Mouse (Mus musculus): Measurements from ENCODE around the gene Cacna2d4.
"Not testable (repeated sequence)": the region's sequence is repeated elsewhere in the genome, so short reads cannot be mapped to it uniquely, and the experiment has no call there.

Cacna2d4 gene

GRCm38 (mm10) chr6:119236241-119236640, at the start of gene Cacna2d4:
TSS of gene Cacna2d4 (plus strand) at chr6:119236526.
- in situ Hi-C loops (cut with MboI, MseI), result no loop called here

- in situ Hi-C loops (cut with MboI, MseI), result no loop called here
These were observed 49.7 kb upstream of the Cacna2d4 start for GRCm38 (mm10) chr6:119186658-119187057.

GRCm38 (mm10) chr6:119187631-119188030, 48.7 kb upstream of the Cacna2d4 start:
- in situ Hi-C loops (cut with MboI, MseI), result no loop called here

GRCm38 (mm10) chr6:119191478-119191877, 44.8 kb upstream of the Cacna2d4 start:
- in situ Hi-C loops (cut with MboI, MseI), result no loop called here

- in situ Hi-C loops (cut with MboI, MseI), result no loop called here
These were observed 42.7 kb upstream of the Cacna2d4 start for GRCm38 (mm10) chr6:119193571-119194154.

- in situ Hi-C loops (cut with MboI, MseI), result no loop called here
These were observed 42.2 kb upstream of the Cacna2d4 start for GRCm38 (mm10) chr6:119194161-119194560.

- in situ Hi-C loops (cut with MboI, MseI), result no loop called here
These were observed 41.7 kb upstream of the Cacna2d4 start for GRCm38 (mm10) chr6:119194601-119195000.

GRCm38 (mm10) chr6:119196382-119197305, 39.7 kb upstream of the Cacna2d4 start, which contains the start of gene Cacna1c:
TSS of gene Cacna1c (minus strand) at chr6:119196418.
- in situ Hi-C loops (cut with MboI, MseI), result no loop called here

GRCm38 (mm10) chr6:119198534-119199273, 37.6 kb upstream of the Cacna2d4 start:
- in situ Hi-C loops (cut with MboI, MseI), result no loop called here

- in situ Hi-C loops (cut with MboI, MseI), result no loop called here
These were observed 36.9 kb upstream of the Cacna2d4 start for GRCm38 (mm10) chr6:119199274-119199879.

GRCm38 (mm10) chr6:119200362-119200761, 36.0 kb upstream of the Cacna2d4 start:
- in situ Hi-C loops (cut with MboI, MseI), result no loop called here

- in situ Hi-C loops (cut with MboI, MseI), result no loop called here
These were observed 34.8 kb upstream of the Cacna2d4 start for GRCm38 (mm10) chr6:119201575-119201974.

GRCm38 (mm10) chr6:119204286-119204685, 32.0 kb upstream of the Cacna2d4 start:
- in situ Hi-C loops (cut with MboI, MseI), result no loop called here

- in situ Hi-C loops (cut with MboI, MseI), result no loop called here
These were observed 31.4 kb upstream of the Cacna2d4 start for GRCm38 (mm10) chr6:119204915-119205314.

GRCm38 (mm10) chr6:119206006-119206405, 30.3 kb upstream of the Cacna2d4 start:
- in situ Hi-C loops (cut with MboI, MseI), result not testable (repeated sequence)

- in situ Hi-C loops (cut with MboI, MseI), result no loop called here
These were observed 23.0 kb upstream of the Cacna2d4 start for GRCm38 (mm10) chr6:119213375-119213774.

- in situ Hi-C loops (cut with MboI, MseI), result no loop called here
These were observed 22.1 kb upstream of the Cacna2d4 start for GRCm38 (mm10) chr6:119214190-119214589.

- in situ Hi-C loops (cut with MboI, MseI), result no loop called here
These were observed 21.2 kb upstream of the Cacna2d4 start for GRCm38 (mm10) chr6:119215040-119215613.

GRCm38 (mm10) chr6:119217661-119218060, 18.7 kb upstream of the Cacna2d4 start:
- in situ Hi-C loops (cut with MboI, MseI), result no loop called here

- in situ Hi-C loops (cut with MboI, MseI), result no loop called here
These were observed 17.7 kb upstream of the Cacna2d4 start for GRCm38 (mm10) chr6:119218591-119218990.

GRCm38 (mm10) chr6:119219237-119219870, 17.0 kb upstream of the Cacna2d4 start:
- in situ Hi-C loops (cut with MboI, MseI), result no loop called here

Measured in T-helper 2 cell (primary cell).